Mouse (Mus musculus): Measurements from ENCODE around the gene Inpp5k. TPM values are rescaled to one million over a fixed set of nuclear protein-coding genes. Genes with fewer than 3 reads are reported as not detected.
A peak's percentile ranks its signal among the peaks of the same experiment; 100 is the strongest.

Gene Inpp5k
- polyA plus RNA-seq, 1 experiment from 2014 or later: 19.7 TPM

GRCm38 (mm10) chr11:75647681-75648211, 17.0 kb downstream of the Inpp5k start:
- peak overlapping the region; percentile 25; the same call in 1 of the 2 replicates for H3K27ac ChIP-seq (ENCODE audit: low read depth, low read length)
- no peaks in the 10 kb centered on the region for H3K9me3 ChIP-seq (replicated peaks; ENCODE audit: control insufficient read depth, low read length)
- H3K4me3 ChIP-seq (ENCODE audit: low read depth, low read length): no peak overlapping the region
- H3K27me3 ChIP-seq (ENCODE audit: control insufficient read depth, insufficient read depth, low read length): no peaks in the 10 kb centered on the region
- 66% methylated on average over 6 of the region's 6 CpGs for WGBS (ENCODE audit: insufficient replicate concordance)
- no peak overlapping the region for H3K4me2 ChIP-seq
- no peaks in the 10 kb centered on the region; the same call in 1 of the 2 replicates for H3K36me3 ChIP-seq (ENCODE audit: control insufficient read depth, insufficient read depth, low read length)
- H3K9ac ChIP-seq (ENCODE audit: low read depth, low read length): no peak overlapping the region
- no peak for ATAC-seq (replicated peaks; ENCODE audit: insufficient number of reproducible peaks, low FRiP score, low TSS enrichment)
- H3K4me1 ChIP-seq (ENCODE audit: control insufficient read depth, insufficient read depth, low read length): peaks cover 27% of the 10 kb centered on the region

GRCm38 (mm10) chr11:75649155-75649561, 18.4 kb downstream of the Inpp5k start:
- Histone ChIP-seq H3K4me1 (ENCODE audit: control insufficient read depth, insufficient read depth, low read length) (peaks cover 37% of the 10 kb centered on the region), H3K9me3 (replicated peaks; ENCODE audit: control insufficient read depth, low read length) (no peaks in the 10 kb centered on the region), H3K9ac (ENCODE audit: low read depth, low read length) (peak overlapping the region; percentile 28; the same call in 1 of the 2 replicates), H3K36me3 (ENCODE audit: control insufficient read depth, insufficient read depth, low read length) (no peaks in the 10 kb centered on the region; the same call in 1 of the 2 replicates), H3K4me2 (peak overlapping the region; percentile 16; the same call in 1 of the 2 replicates), H3K27me3 (ENCODE audit: control insufficient read depth, insufficient read depth, low read length) (no peaks in the 10 kb centered on the region), H3K27ac (ENCODE audit: low read depth, low read length) (peak overlapping the region; percentile 82), H3K4me3 (ENCODE audit: low read depth, low read length) (no peak overlapping the region)
- 42% methylated on average over 4 of the region's 4 CpGs for WGBS (ENCODE audit: insufficient replicate concordance)
- 0 out of 2 replicates have a peak, but pooled peaks have one; percentile 6 for ATAC-seq (replicated peaks; ENCODE audit: insufficient number of reproducible peaks, low FRiP score, low TSS enrichment)

- Histone ChIP-seq H3K9ac (ENCODE audit: low read depth, low read length) (peak within 1 kb of the TSS; percentile 81), H3K36me3 (ENCODE audit: control insufficient read depth, insufficient read depth, low read length) (no peaks in the 10 kb centered on the region), H3K4me1 (ENCODE audit: control insufficient read depth, insufficient read depth, low read length) (peaks cover 49% of the 10 kb centered on the region), H3K4me3 (ENCODE audit: low read depth, low read length) (peak within 1 kb of the TSS; percentile 61), H3K27me3 (ENCODE audit: control insufficient read depth, insufficient read depth, low read length) (no peaks in the 10 kb centered on the region), H3K27ac (ENCODE audit: low read depth, low read length) (peak within 1 kb of the TSS; percentile 83), H3K4me2 (peak within 1 kb of the TSS; percentile 88), H3K9me3 (replicated peaks; ENCODE audit: control insufficient read depth, low read length) (no peaks in the 10 kb centered on the region)
- no peak for ATAC-seq (replicated peaks; ENCODE audit: insufficient number of reproducible peaks, low FRiP score, low TSS enrichment)
- 61% methylated on average over 7 of the region's 7 CpGs for WGBS (ENCODE audit: insufficient replicate concordance)
Measured at GRCm38 (mm10) chr11:75650311-75650710, 19.5 kb downstream of the Inpp5k start, which contains the start of gene Myo1c. TSS of gene Myo1c (plus strand) at chr11:75650504.

- Histone ChIP-seq H3K4me2 (peak overlapping the region; percentile 88), H3K27me3 (ENCODE audit: control insufficient read depth, insufficient read depth, low read length) (no peaks in the 10 kb centered on the region), H3K27ac (ENCODE audit: low read depth, low read length) (peak overlapping the region; percentile 83), H3K36me3 (ENCODE audit: control insufficient read depth, insufficient read depth, low read length) (no peaks in the 10 kb centered on the region), H3K9me3 (replicated peaks; ENCODE audit: control insufficient read depth, low read length) (no peaks in the 10 kb centered on the region), H3K4me3 (ENCODE audit: low read depth, low read length) (peak overlapping the region; percentile 61), H3K4me1 (ENCODE audit: control insufficient read depth, insufficient read depth, low read length) (peaks cover 50% of the 10 kb centered on the region), H3K9ac (ENCODE audit: low read depth, low read length) (peak overlapping the region; percentile 81)
- no peak for ATAC-seq (replicated peaks; ENCODE audit: insufficient number of reproducible peaks, low FRiP score, low TSS enrichment)
- WGBS (ENCODE audit: insufficient replicate concordance): 41% methylated on average over 13 of the region's 13 CpGs
Measured at GRCm38 (mm10) chr11:75650958-75651425, 20.2 kb downstream of the Inpp5k start.

- Histone ChIP-seq H3K9me3 (replicated peaks; ENCODE audit: control insufficient read depth, low read length) (no peaks in the 10 kb centered on the region), H3K9ac (ENCODE audit: low read depth, low read length) (peak overlapping the region; percentile 81)
- peak; percentile 73 for ATAC-seq (replicated peaks; ENCODE audit: insufficient number of reproducible peaks, low FRiP score, low TSS enrichment)
Measured at GRCm38 (mm10) chr11:75651426-75652221, 20.8 kb downstream of the Inpp5k start.

GRCm38 (mm10) chr11:75652222-75652941, 21.6 kb downstream of the Inpp5k start:
- 23% methylated on average over 20 of the region's 20 CpGs for WGBS (ENCODE audit: insufficient replicate concordance)
- H3K4me3 ChIP-seq (ENCODE audit: low read depth, low read length): peak overlapping the region; percentile 61
- no peaks in the 10 kb centered on the region for H3K9me3 ChIP-seq (replicated peaks; ENCODE audit: control insufficient read depth, low read length)
- H3K36me3 ChIP-seq (ENCODE audit: control insufficient read depth, insufficient read depth, low read length): no peaks in the 10 kb centered on the region
- H3K9ac ChIP-seq (ENCODE audit: low read depth, low read length): peak overlapping the region; percentile 81
- ATAC-seq (replicated peaks; ENCODE audit: insufficient number of reproducible peaks, low FRiP score, low TSS enrichment): no peak
- H3K4me2 ChIP-seq: peak overlapping the region; percentile 88
- H3K27ac ChIP-seq (ENCODE audit: low read depth, low read length): peak overlapping the region; percentile 83; the same call in 1 of the 2 replicates
- no peaks in the 10 kb centered on the region for H3K27me3 ChIP-seq (ENCODE audit: control insufficient read depth, insufficient read depth, low read length)
- H3K4me1 ChIP-seq (ENCODE audit: control insufficient read depth, insufficient read depth, low read length): peaks cover 63% of the 10 kb centered on the region

More at GRCm38 (mm10) chr11:75651426-75652221, 20.8 kb downstream of the Inpp5k start:
- Histone ChIP-seq H3K4me2 (peak overlapping the region; percentile 88), H3K4me1 (ENCODE audit: control insufficient read depth, insufficient read depth, low read length) (peaks cover 55% of the 10 kb centered on the region), H3K36me3 (ENCODE audit: control insufficient read depth, insufficient read depth, low read length) (no peaks in the 10 kb centered on the region), H3K27ac (ENCODE audit: low read depth, low read length) (peak overlapping the region; percentile 83), H3K4me3 (ENCODE audit: low read depth, low read length) (peak overlapping the region; percentile 61), H3K27me3 (ENCODE audit: control insufficient read depth, insufficient read depth, low read length) (no peaks in the 10 kb centered on the region)
- WGBS (ENCODE audit: insufficient replicate concordance): under 1% methylated on average over 53 of the region's 54 CpGs

- Histone ChIP-seq H3K4me1 (ENCODE audit: control insufficient read depth, insufficient read depth, low read length) (peaks cover 62% of the 10 kb centered on the region), H3K27me3 (ENCODE audit: control insufficient read depth, insufficient read depth, low read length) (no peaks in the 10 kb centered on the region), H3K27ac (ENCODE audit: low read depth, low read length) (peak overlapping the region; percentile 87), H3K36me3 (ENCODE audit: control insufficient read depth, insufficient read depth, low read length) (peaks cover under 1% of the 10 kb centered on the region), H3K9me3 (replicated peaks; ENCODE audit: control insufficient read depth, low read length) (no peaks in the 10 kb centered on the region), H3K4me2 (peak overlapping the region; percentile 88), H3K4me3 (ENCODE audit: low read depth, low read length) (peak overlapping the region; percentile 56), H3K9ac (ENCODE audit: low read depth, low read length) (peak overlapping the region; percentile 78)
- ATAC-seq (replicated peaks; ENCODE audit: insufficient number of reproducible peaks, low FRiP score, low TSS enrichment): no peak
- 25% methylated on average over 14 of the region's 14 CpGs for WGBS (ENCODE audit: insufficient replicate concordance)
Measured at GRCm38 (mm10) chr11:75652942-75653684, 22.3 kb downstream of the Inpp5k start.
